Mouse (Mus musculus): ENCODE data around the gene Cdh13. TPM values are rescaled to one million over a fixed set of nuclear protein-coding genes. Genes with fewer than 3 reads are reported as not detected.

Cdh13 gene
- polyA plus RNA-seq, 1 experiment from 2014 or later: 18.5 TPM

GRCm38 (mm10) chr8:119360686-119361295 lies 1077.3 kb downstream of the Cdh13 start:
- no peak overlapping the region for H3K9ac ChIP-seq (ENCODE audit: low read length)
- H3K4me2 ChIP-seq (replicated peaks; ENCODE audit: low read depth): no peak overlapping the region
- no peak for TF ChIP-seq CTCF (IDR thresholded peaks at IDR 0.05; ENCODE audit: low read depth)
- no peak for TF ChIP-seq EP300 (optimal IDR thresholded peaks at IDR 0.05)
- WGBS: 22% methylated on average over 8 of the region's 8 CpGs
- H3K4me3 ChIP-seq (ENCODE audit: low read depth, low read length): no peak overlapping the region
- no peaks in the 10 kb centered on the region for H3K9me3 ChIP-seq (ENCODE audit: control insufficient read depth, low read length)
- no peaks in the 10 kb centered on the region for H3K4me1 ChIP-seq (replicated peaks; ENCODE audit: control insufficient read depth, insufficient read depth)
- H3K27ac ChIP-seq (replicated peaks): no peak overlapping the region
- no peaks in the 10 kb centered on the region for H3K36me3 ChIP-seq (ENCODE audit: control insufficient read depth, insufficient read depth, low read length)
- no peaks in the 10 kb centered on the region for H3K27me3 ChIP-seq (ENCODE audit: control insufficient read depth, insufficient read depth, low read length)
- peak; percentile 55; the same call in 1 of the 2 replicates for ATAC-seq (ENCODE audit: low FRiP score, low TSS enrichment)
- no peak for DNase-seq (ENCODE audit: low spot score)

Measured in stomach, postnatal 0 days (tissue).